In the genomic region with DNA sequence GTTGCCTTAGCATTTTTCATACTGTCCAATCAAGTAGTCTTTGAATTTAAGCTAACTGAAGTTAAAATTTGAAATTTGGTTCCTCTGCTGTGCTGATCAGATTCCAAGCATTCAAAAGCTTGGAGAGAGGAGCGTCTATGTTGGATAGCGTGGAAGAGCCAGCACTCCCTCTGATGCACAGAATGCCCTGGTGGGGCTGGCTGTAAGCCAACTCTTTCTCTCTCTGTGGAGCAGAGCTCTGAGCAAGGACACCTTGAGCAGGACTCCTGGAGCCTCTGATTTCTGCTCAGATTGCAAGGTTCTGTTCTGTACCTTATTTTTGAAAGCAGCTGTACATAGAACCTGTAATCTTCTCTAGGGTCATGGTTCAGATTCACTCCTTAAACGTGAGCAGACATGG, we compare ENCODE assay signal across 10 mouse cellular contexts. TPM values are rescaled to one million over a fixed set of nuclear protein-coding genes. Genes with fewer than 3 reads are reported as not detected.
DNase-seq lines count a peak whose midpoint lies in the region; ATAC-seq and TF ChIP-seq lines count a peak whose summit lies in the region.
"Had no signal": no experiment of that assay in that cellular context is flagged by ENCODE, and none has a peak within 500 bp of the region (broad histone marks: within the 10 kb centered on the region; RNA-seq: fewer than 3 reads in every experiment).

No protein-coding gene starts in this region.

- no peaks in the 10 kb centered on the region for H3K36me3 ChIP-seq in forebrain, postnatal 0 days (ENCODE audit: insufficient read depth)
- no peaks in the 10 kb centered on the region for H3K36me3 ChIP-seq in midbrain, embryonic 16.5 days (ENCODE audit: control insufficient read depth, insufficient read depth, low read length)
- H3K36me3 ChIP-seq: neural tube, embryonic 13.5 days had no signal

- H3K4me2 ChIP-seq in forebrain, postnatal 0 days (ENCODE audit: low read depth) = no peak overlapping the region
- H3K4me2 ChIP-seq in midbrain, embryonic 16.5 days (ENCODE audit: low read length) = no peak overlapping the region
- H3K4me2 ChIP-seq: neural tube, embryonic 13.5 days had no signal

- no peaks in the 10 kb centered on the region for H3K4me1 ChIP-seq in forebrain, postnatal 0 days (ENCODE audit: insufficient read depth)
- H3K4me1 ChIP-seq in midbrain, embryonic 16.5 days (ENCODE audit: control insufficient read depth, insufficient read depth, low read length) = no peaks in the 10 kb centered on the region
- H3K4me1 ChIP-seq: neural tube, embryonic 13.5 days had no signal

- intact Hi-C loops in heart, postnatal 25 days (cut with DNase I) = loop anchor here (2.0 kb wide), 1 partner anchor 15 kb away; no protein-coding TSS in a partner anchor

- H3K4me3 ChIP-seq in forebrain, postnatal 0 days (ENCODE audit: low read depth, low read length) = no peak overlapping the region
- no peak overlapping the region for H3K4me3 ChIP-seq in midbrain, embryonic 16.5 days (ENCODE audit: low read depth, low read length)
- H3K4me3 ChIP-seq: neural tube, embryonic 13.5 days had no signal

- peak; percentile 39 to 47 for DNase-seq in heart, adult 18-20 months
- no peak for DNase-seq in heart, postnatal 25 days (ENCODE audit: low spot score)
- DNase-seq in right cerebral cortex, postnatal 4 days = peak; percentile 7
- no peak for DNase-seq in right cerebral cortex, adult 18-20 months
- peak; percentile 45 to 55 for DNase-seq in cerebellum, postnatal 36 days
- DNase-seq in testis, postnatal 10 days (ENCODE audit: low spot score) = peak; percentile 63
- no peak for DNase-seq in forebrain, postnatal 0 days

- no peak for ATAC-seq in forebrain, postnatal 0 days
- ATAC-seq in midbrain, embryonic 16.5 days = no peak
- ATAC-seq: forebrain, embryonic 16.5 days had no signal

- TF ChIP-seq CTCF in forebrain, postnatal 0 days (IDR thresholded peaks at IDR 0.05; ENCODE audit: low read depth) = no peak

- H3K9me3 ChIP-seq in forebrain, postnatal 0 days (ENCODE audit: low read length) = no peaks in the 10 kb centered on the region
- H3K9me3 ChIP-seq in midbrain, embryonic 16.5 days (replicated peaks; ENCODE audit: control insufficient read depth, low read length, poor library complexity, severe bottlenecking) = no peaks in the 10 kb centered on the region
- H3K9me3 ChIP-seq: neural tube, embryonic 13.5 days had no signal

- H3K27me3 ChIP-seq in forebrain, postnatal 0 days (ENCODE audit: insufficient read depth, low read length) = no peaks in the 10 kb centered on the region
- no peaks in the 10 kb centered on the region for H3K27me3 ChIP-seq in midbrain, embryonic 16.5 days (ENCODE audit: control insufficient read depth, insufficient read depth, low read depth, low read length)
- H3K27me3 ChIP-seq: neural tube, embryonic 13.5 days had no signal

- H3K9ac ChIP-seq in forebrain, postnatal 0 days = no peak overlapping the region
- H3K9ac ChIP-seq in midbrain, embryonic 16.5 days (ENCODE audit: low read depth, low read length) = no peak overlapping the region
- H3K9ac ChIP-seq: neural tube, embryonic 13.5 days had no signal

- no peak overlapping the region for H3K27ac ChIP-seq in forebrain, postnatal 0 days (ENCODE audit: low read depth, low read length)
- no peak overlapping the region for H3K27ac ChIP-seq in midbrain, embryonic 16.5 days (ENCODE audit: low read length)
- H3K27ac ChIP-seq: neural tube, embryonic 13.5 days had no signal

- WGBS in forebrain, postnatal 0 days = 41% methylated on average over 3 of the region's 3 CpGs
- WGBS in midbrain, embryonic 16.5 days = 67% methylated on average over 3 of the region's 3 CpGs

RNA-seq across cellular contexts. Expression of gene Sppl2a, which starts 16.8 kb away (rescaled TPM):
- 10 to 100 TPM; 50.5 to 58.0 TPM for total RNA-seq in heart, adult 18-20 months (2021)
- total RNA-seq in heart, postnatal 25 days (2021) = 10 to 100 TPM; 45.3 to 53.2 TPM
- 38.9 and 55.3 TPM in 2 replicates for total RNA-seq in forebrain, postnatal 0 days (2014; rRNA removed)
- 24.8 and 30.5 TPM in 2 replicates for polyA plus RNA-seq in forebrain, postnatal 0 days (2015; fragmentation: Nextera tagmentation; extraction: Ambion mirVana)
- polyA plus RNA-seq in midbrain, embryonic 16.5 days (2015; fragmentation: Nextera tagmentation; extraction: Ambion mirVana) = 33.3 and 35.7 TPM in 2 replicates

RNA-seq across cellular contexts. Expression of gene Ap4e1, which starts 58.7 kb away (rescaled TPM):
- 1 to 10 TPM; 5.4 to 6.4 TPM for total RNA-seq in heart, adult 18-20 months (2021)
- 1 to 10 TPM; 7.0 to 7.2 TPM for total RNA-seq in heart, postnatal 25 days (2021)
- 17.1 and 18.7 TPM in 2 replicates for total RNA-seq in forebrain, postnatal 0 days (2014; rRNA removed)
- polyA plus RNA-seq in forebrain, postnatal 0 days (2015; fragmentation: Nextera tagmentation; extraction: Ambion mirVana) = 2.9 and 5.8 TPM in 2 replicates
- polyA plus RNA-seq in midbrain, embryonic 16.5 days (2015; fragmentation: Nextera tagmentation; extraction: Ambion mirVana) = 10.8 and 12.3 TPM in 2 replicates

Comparison
In these comparisons a context has a peak if more than half of its experiments do, and no peak if none do; other contexts are left out.
1. DNase-seq: peak in heart, adult 18-20 months (2 of 2), right cerebral cortex, postnatal 4 days (single experiment), cerebellum, postnatal 36 days (2 of 2) and testis, postnatal 10 days (single experiment); none in heart, postnatal 25 days (single experiment), right cerebral cortex, adult 18-20 months (single experiment) and forebrain, postnatal 0 days (single experiment).